In genomic region chr4:154093210-154093609, GRCm38 (mm10) we compare ENCODE assay signal across 10 mouse cellular contexts. TPM values are rescaled to one million over a fixed set of nuclear protein-coding genes. Genes with fewer than 3 reads are reported as not detected.
DNase-seq lines count a peak whose midpoint lies in the region; ATAC-seq lines count a peak whose summit lies in the region.
"Had no signal": no experiment of that assay in that cellular context is flagged by ENCODE, and none has a peak within 500 bp of the region (broad histone marks: within the 10 kb centered on the region; RNA-seq: fewer than 3 reads in every experiment).

No protein-coding gene starts in this region.

- peak; percentile 24 to 33 for DNase-seq in heart, postnatal 36 days
- DNase-seq in heart, adult 11 months = no peak
- peak; percentile 13 for DNase-seq in 416B (ENCODE audit: low read depth)
- peak; percentile 9 for DNase-seq in Muller cell, postnatal 12 days (ENCODE audit: inconsistent ontology term)
- peak; percentile 51 for DNase-seq in embryonic facial prominence, embryonic 10.5 days (ENCODE audit: low spot score)
- DNase-seq in lung, postnatal 10 days = peak; percentile 34
- DNase-seq in thymus, postnatal 4 days = peak; percentile 64

- H3K4me1 ChIP-seq in embryonic facial prominence, embryonic 10.5 days = peaks cover 7% of the 10 kb centered on the region

- whole genome bisulfite sequencing in embryonic facial prominence, embryonic 10.5 days = 24% methylated on average over 9 of the region's 9 CpGs

- no peaks in the 10 kb centered on the region for H3K9me3 ChIP-seq in embryonic facial prominence, embryonic 10.5 days

- H3K4me3 ChIP-seq in embryonic facial prominence, embryonic 10.5 days = no peak overlapping the region

- H3K36me3 ChIP-seq in embryonic facial prominence, embryonic 10.5 days (replicated peaks) = no peaks in the 10 kb centered on the region

- no peak overlapping the region for H3K27ac ChIP-seq in embryonic facial prominence, embryonic 10.5 days (replicated peaks)

- intact Hi-C loops in heart, postnatal 36 days (cut with DNase I) = no loop called here

- ATAC-seq in activated CD4-positive, CD25-positive, alpha-beta regulatory T cell, adult 4 months = no peak

- peaks cover 42% of the 10 kb centered on the region for H3K27me3 ChIP-seq in embryonic facial prominence, embryonic 10.5 days (replicated peaks; ENCODE audit: low read depth, poor library complexity, severe bottlenecking)

RNA-seq across cellular contexts. Expression of gene Trp73, which starts 46.8 kb away (rescaled TPM):
- total RNA-seq in heart, postnatal 36 days (2021) = not detected
- polyA plus RNA-seq in embryonic facial prominence, embryonic 10.5 days (2016; fragmentation: Nextera tagmentation; extraction: Ambion mirVana) = 0.59 and 0.97 TPM in 2 replicates
- polyA plus RNA-seq in activated CD4-positive, CD25-positive, alpha-beta regulatory T cell, adult 4 months (2017; shearing (Covaris generic)) = not detected

RNA-seq across cellular contexts. Expression of gene Wrap73, which starts 49.0 kb away (rescaled TPM):
- total RNA-seq in heart, postnatal 36 days (2021) = 10 to 100 TPM; 10.8 to 15.0 TPM
- polyA plus RNA-seq in embryonic facial prominence, embryonic 10.5 days (2016; fragmentation: Nextera tagmentation; extraction: Ambion mirVana) = 45.5 and 50.1 TPM in 2 replicates
- polyA plus RNA-seq in activated CD4-positive, CD25-positive, alpha-beta regulatory T cell, adult 4 months (2017; shearing (Covaris generic)) = 10 to 100 TPM; 24.9 to 31.7 TPM

RNA-seq across cellular contexts. Expression of gene Ccdc27, which starts 50.7 kb away (rescaled TPM):
- total RNA-seq in heart, postnatal 36 days (2021) = not detected
- not detected in 2 replicates for polyA plus RNA-seq in embryonic facial prominence, embryonic 10.5 days (2016; fragmentation: Nextera tagmentation; extraction: Ambion mirVana)
- polyA plus RNA-seq in activated CD4-positive, CD25-positive, alpha-beta regulatory T cell, adult 4 months (2017; shearing (Covaris generic)) = not detected
- polyA plus RNA-seq: embryonic facial prominence, embryonic 14.5 days; limb, embryonic 14.5 days had no signal
